Mouse (Mus musculus): Measurements from ENCODE around the gene Chd1. TPM values are rescaled to one million over a fixed set of nuclear protein-coding genes. Genes with fewer than 3 reads are reported as not detected.

The Chd1 gene
- total RNA-seq (2022): 10 to 100 TPM; 14.0 to 16.8 (median 15.8) TPM

GRCm38 (mm10) chr17:15704475-15705300, at the start of gene Chd1:
Gene Chd1, plus strand, starts transcription at chr17:15704967.
- DNase-seq (ENCODE audit: low spot score): peak; percentile 90

GRCm38 (mm10) chr17:15656881-15657607, 47.7 kb upstream of the Chd1 start:
- DNase-seq (ENCODE audit: low spot score): peak; percentile 11

- DNase-seq (ENCODE audit: low spot score): no peak
Measured at GRCm38 (mm10) chr17:15672870-15673269, 31.9 kb upstream of the Chd1 start.

- DNase-seq (ENCODE audit: low spot score): no peak
Measured at GRCm38 (mm10) chr17:15677970-15678645, 26.7 kb upstream of the Chd1 start.

- DNase-seq (ENCODE audit: low spot score): no peak
Measured at GRCm38 (mm10) chr17:15679966-15680630, 24.7 kb upstream of the Chd1 start.

GRCm38 (mm10) chr17:15680661-15681060, 24.1 kb upstream of the Chd1 start:
- no peak for DNase-seq (ENCODE audit: low spot score)

GRCm38 (mm10) chr17:15686396-15686795, 18.4 kb upstream of the Chd1 start:
- DNase-seq (ENCODE audit: low spot score): no peak

- no peak for DNase-seq (ENCODE audit: low spot score)
Measured at GRCm38 (mm10) chr17:15690304-15690703, 14.5 kb upstream of the Chd1 start.

GRCm38 (mm10) chr17:15695566-15695965, 9.2 kb upstream of the Chd1 start:
- DNase-seq (ENCODE audit: low spot score): no peak

- DNase-seq (ENCODE audit: low spot score): no peak
Measured at GRCm38 (mm10) chr17:15698956-15699355, 5.8 kb upstream of the Chd1 start.

- DNase-seq (ENCODE audit: low spot score): no peak
Measured at GRCm38 (mm10) chr17:15701505-15701904, 3.3 kb upstream of the Chd1 start.

- no peak for DNase-seq (ENCODE audit: low spot score)
Measured at GRCm38 (mm10) chr17:15704158-15704474, 651 bp upstream of the Chd1 start.

- DNase-seq (ENCODE audit: low spot score): peak; percentile 52
Measured at GRCm38 (mm10) chr17:15705303-15706284, 827 bp downstream of the Chd1 start.

- DNase-seq (ENCODE audit: low spot score): no peak
Measured at GRCm38 (mm10) chr17:15714507-15714906, 9.7 kb downstream of the Chd1 start.

- DNase-seq (ENCODE audit: low spot score): peak; percentile 31
Measured at GRCm38 (mm10) chr17:15715013-15715902, 10.5 kb downstream of the Chd1 start.

- DNase-seq (ENCODE audit: low spot score): no peak
Measured at GRCm38 (mm10) chr17:15715940-15716339, 11.2 kb downstream of the Chd1 start.

- DNase-seq (ENCODE audit: low spot score): no peak
Measured at GRCm38 (mm10) chr17:15720841-15721240, 16.1 kb downstream of the Chd1 start.

- DNase-seq (ENCODE audit: low spot score): no peak
Measured at GRCm38 (mm10) chr17:15723291-15723690, 18.5 kb downstream of the Chd1 start.

GRCm38 (mm10) chr17:15723866-15724475, 19.2 kb downstream of the Chd1 start:
- peak; percentile 35 for DNase-seq (ENCODE audit: low spot score)

Measured in heart, adult 8-10 months (tissue).